Mouse (Mus musculus): ENCODE results near the gene Map3k5. TPM values are rescaled to one million over a fixed set of nuclear protein-coding genes. Genes with fewer than 3 reads are reported as not detected.

Map3k5 gene
- total RNA-seq, 2 experiments from 2014 or later = 27.1 to 31.5 TPM

DNA sequence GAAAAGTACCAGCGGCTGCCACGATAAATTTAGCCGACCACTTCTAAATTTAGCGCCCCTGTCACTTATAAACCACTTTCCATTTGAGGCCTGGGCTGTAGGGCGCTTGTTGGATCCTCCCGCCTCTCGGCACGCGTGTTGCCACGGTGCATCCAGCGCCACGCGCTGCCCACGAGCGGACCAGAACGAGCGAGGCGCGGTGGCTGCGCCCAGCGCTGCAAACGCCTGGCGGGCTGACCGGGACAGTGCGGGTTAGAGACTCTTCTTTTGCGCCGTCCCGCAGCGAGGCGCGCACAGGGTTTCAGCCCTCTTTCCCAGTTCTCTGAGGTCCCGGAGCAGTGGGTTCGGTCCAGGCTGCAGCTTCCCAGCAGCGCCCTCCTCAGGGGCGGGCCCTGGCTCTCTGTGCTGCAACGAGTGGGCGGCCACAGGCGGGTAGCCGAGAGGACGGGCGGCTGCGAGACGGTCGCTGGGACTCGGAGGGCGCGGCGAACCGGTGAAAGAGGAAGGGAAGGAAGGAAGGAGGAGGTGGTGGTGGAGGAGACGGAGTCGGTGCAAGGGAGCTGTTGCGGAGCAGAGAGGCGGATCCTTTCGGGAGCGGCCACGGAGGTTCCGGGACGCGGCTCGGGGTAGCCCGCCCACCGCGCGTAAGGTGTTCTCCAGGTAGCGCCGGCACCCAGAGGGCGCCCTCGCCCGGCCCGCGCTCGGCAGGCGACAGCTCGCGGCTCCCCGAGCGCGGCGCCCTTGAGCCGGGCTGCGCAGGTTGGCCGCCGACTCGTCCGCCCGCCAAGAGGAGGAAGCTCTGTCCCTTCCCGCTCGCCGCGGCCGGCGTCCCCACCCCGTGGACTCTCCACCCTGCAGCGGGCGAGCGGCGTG, 525 bp upstream of the Map3k5 start:
- peak; percentile 87 to 89 for DNase-seq
- intact Hi-C loops (cut with DNase I) = loop anchor here (1.0 to 2.0 kb wide), 3 partner anchors 25 to 191 kb away; no protein-coding TSS in a partner anchor

DNA sequence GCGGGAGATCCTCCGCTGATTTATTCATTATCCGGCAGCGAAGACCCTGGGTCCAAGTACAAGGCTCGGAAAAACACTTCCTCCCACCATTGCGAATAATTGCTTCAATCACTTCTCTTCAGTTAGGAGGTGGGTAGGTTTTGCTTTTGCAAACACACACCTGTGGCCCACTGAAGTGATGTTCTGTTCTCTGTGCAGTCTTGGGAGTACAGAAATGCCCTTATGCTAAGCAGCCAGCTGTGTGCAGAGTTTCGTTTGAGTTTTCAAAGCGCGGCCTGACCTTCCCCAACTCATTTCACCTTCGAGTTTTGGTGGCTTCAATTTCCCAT, 987 bp downstream of the Map3k5 start:
- no peak for DNase-seq
- intact Hi-C loops (cut with DNase I) = loop anchor here (2.0 kb wide), 1 partner anchor 190 kb away; no protein-coding TSS in a partner anchor

DNA sequence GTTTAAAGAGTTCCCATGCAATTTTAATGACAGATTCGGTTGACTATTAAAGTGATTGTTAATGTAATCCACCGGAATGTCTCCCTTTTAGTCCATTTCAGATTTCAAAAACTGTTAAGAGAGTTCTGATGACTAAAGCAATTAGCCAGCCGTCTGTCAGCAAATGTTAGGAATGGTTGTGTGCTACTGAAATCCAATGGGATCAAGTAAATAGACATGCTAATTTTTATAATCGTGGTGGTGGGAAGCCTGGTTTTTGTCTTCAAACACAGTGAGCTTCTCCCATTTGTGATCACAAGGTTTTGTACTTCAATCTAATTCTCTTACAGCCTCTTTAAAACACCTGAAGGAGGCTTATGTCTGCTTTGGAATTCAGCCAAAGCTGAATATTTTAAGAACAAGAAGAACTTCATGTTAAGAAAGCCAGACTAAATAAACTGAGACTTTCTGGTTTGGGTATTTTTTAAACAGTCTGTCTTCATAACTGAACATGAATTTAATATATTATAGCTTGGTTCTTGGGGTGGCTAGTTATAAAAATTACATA, 1.6 kb downstream of the Map3k5 start:
- intact Hi-C loops (cut with DNase I) = loop anchor here (2.0 kb wide), 1 partner anchor 189 kb away; no protein-coding TSS in a partner anchor
- DNase-seq = no peak

DNA sequence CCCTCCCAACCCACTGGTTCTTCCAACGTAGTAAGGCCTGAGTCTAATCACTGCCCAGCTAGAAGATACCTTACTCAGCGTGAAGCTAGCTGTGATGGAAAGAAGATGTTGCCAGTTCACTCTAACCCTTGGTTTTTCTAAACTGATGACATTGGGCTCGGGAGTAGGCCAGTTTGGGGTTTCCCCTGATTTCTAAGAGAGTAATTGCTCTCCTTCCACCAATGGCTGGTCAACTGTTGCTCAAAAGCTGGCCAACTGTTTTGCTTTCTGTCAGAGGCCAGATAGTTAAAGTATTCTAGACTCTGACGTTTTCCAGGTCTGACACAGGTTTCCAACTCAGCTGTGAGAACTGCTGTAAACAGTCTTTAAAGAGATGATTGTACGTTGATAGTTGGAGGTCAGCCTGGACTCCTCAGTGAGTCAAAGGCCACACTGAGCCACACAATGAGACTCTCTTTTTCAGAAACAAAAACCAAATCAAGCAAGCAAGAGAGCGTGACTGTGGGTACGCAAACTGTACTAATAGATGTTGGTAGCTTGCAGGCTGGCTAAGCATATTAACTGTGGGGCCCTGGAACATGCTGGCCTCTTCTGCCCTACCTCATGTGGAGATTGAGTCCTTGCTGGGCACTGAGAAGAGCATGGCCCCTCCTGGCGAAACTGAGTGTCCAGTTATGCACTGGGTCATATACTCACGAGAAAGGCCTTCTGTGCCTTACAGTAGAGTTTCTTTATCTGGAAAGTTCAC, 2.9 kb downstream of the Map3k5 start:
- DNase-seq = no peak
- intact Hi-C loops (cut with DNase I) = no loop called here

DNA sequence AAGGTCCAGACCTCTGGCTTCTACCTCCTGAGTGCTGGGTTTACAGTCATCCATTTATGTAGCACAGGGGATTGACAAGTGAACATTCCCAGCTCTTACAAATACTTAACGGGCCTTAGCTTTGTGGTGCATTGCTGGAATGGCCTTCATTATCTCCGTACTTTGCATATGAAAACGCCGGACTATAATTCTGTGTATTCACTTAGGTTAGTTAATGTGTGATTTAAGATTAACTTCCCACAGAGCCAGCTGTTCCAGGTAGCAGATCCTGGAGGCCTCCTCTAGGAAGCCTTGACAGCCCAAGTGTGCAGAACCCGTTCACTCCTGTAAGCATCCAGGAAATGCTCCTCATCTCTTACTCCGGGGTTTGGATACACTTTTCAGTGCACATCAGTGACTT, 4.5 kb downstream of the Map3k5 start:
- no peak for DNase-seq
- intact Hi-C loops (cut with DNase I) = no loop called here

DNA sequence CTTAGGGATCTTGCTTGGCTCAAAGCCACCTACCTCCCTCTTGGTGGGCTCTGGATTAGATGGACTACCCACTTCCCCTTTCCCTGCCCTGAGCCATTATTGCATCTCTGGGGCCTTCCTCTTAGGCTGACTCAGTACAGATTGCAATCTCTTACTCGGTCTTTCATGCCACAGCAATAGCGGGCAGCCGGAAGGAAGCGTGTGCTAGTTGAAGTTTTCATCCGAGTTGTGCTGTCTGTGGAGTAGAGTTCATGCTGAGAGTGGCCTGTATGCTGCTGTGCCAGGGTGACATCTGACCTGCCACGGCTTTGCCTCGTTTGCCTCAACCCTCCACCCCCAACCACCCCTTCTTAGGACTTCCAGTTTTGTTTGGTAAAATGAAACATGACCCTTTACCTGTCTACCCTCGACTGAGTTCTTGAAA, 5.0 kb downstream of the Map3k5 start:
- intact Hi-C loops (cut with DNase I) = no loop called here
- DNase-seq = no peak

DNA sequence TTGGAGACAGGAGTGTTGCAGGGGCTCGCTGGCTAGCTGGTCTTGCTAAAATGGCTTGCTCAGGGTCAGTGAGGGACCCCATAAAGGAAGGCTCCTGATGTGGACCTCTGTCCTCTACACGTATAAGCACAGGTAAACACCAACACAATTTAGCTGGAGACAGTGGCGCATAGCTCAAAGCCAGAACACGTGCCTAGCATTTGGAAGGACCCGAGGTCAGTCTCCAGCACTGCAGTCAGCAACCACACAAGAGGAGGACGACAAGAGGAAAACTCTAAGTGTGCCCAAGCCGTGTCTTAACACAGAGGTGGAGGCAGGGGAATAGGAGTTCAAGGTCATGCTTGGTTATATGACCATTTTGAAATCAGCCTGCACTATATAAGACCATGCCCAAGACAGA, 5.9 kb downstream of the Map3k5 start:
- intact Hi-C loops (cut with DNase I) = no loop called here
- no peak for DNase-seq

DNA sequence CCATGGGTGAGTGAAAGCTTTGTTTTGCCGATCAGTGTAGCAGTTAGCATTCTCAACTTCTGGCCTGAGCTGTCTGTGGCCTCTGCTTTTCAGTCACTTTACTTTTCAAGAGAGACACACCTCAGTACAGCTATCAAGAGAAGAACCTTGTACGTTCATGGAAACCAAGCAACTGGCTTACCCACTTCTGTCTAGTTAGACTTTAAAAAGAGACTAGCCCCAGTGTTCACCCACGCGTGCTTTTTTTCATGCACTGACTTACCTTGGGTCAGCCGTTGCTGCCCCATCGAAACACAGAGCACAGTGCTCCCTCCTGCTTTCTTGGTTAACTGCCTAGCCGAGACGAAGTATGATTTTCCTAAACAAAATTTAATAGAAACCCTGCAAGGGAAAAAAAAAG, 6.4 kb downstream of the Map3k5 start:
- DNase-seq = no peak
- intact Hi-C loops (cut with DNase I) = no loop called here

DNA sequence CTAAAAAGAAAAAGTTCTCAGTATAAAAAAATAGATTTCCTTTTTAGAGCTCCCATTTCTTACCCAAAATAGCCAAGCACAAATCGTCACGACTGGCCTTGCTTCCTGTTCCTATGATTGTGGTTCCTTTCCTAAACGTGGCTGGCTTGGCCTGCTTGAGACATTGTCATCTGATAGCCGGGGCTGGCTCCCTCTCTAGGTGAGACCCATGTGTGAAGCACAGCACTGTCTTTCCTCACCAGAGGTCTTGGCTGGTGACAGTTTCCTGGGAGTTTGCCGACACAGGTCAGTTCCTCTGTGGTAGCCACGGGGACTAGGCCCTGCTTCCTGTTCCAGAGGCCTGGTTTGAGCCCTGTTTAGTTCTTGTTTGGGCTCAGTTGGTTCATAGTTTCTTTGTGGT, 6.8 kb downstream of the Map3k5 start:
- peak; percentile 82 to 86 for DNase-seq
- intact Hi-C loops (cut with DNase I) = no loop called here

DNA sequence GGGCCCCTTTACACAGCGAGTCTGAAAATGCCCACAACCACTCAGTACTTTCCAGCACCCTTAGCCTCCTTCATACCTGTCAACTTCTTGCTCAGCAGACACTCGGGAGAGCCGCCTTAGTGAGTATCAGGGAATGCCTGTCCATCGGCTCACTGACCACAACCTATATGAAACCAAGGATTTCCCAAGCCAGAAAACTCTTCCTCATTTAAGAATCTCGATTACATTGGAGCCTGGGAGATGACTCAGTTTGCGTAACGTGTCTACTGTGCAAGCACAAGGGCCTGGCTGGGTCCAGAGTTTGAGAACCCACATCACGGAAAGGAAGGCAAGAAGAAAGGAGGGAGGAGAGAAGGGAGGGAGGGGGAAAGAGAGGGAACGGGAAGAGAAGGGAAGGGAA, 7.6 kb downstream of the Map3k5 start:
- DNase-seq = no peak
- intact Hi-C loops (cut with DNase I) = no loop called here

DNA sequence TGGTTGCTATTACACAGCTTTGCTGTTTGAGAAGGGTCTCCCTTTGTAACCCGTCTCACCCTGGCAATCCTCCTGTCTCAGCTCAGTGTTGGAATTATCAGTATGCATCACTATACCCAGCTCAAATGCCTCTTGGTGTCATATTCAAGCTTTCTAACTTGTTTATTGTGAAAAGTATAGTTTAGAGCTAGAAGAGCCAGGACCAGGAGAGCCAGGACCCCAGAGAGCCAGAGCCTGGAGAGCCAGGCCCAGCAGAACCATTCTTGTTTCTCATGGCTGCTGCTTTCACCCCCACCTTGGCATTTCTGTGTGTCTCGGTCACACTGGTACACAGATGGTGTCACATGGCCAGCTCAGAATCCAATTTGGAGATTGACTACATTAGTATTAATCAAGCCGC, 8.3 kb downstream of the Map3k5 start:
- intact Hi-C loops (cut with DNase I) = no loop called here
- no peak for DNase-seq

DNA sequence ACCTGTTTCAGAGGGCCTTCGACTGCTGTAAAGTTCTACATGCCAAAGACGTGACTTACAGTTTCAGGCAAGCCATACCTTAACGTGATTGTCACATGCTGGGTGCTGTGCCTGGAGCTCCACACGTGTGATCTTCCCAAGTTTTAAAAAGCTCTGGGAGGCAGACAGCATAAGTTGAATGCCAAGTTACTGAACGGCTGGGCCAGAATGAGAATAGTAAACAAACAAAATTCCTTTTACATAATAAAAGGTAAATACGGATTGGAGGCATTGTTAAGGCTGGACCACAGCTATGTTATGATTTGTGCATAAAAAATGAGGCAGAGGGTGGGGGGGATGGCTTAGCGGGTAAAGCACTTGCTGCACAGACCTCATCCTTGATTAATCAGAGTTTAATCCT, 11.4 kb downstream of the Map3k5 start:
- no peak for DNase-seq
- intact Hi-C loops (cut with DNase I) = no loop called here

DNA sequence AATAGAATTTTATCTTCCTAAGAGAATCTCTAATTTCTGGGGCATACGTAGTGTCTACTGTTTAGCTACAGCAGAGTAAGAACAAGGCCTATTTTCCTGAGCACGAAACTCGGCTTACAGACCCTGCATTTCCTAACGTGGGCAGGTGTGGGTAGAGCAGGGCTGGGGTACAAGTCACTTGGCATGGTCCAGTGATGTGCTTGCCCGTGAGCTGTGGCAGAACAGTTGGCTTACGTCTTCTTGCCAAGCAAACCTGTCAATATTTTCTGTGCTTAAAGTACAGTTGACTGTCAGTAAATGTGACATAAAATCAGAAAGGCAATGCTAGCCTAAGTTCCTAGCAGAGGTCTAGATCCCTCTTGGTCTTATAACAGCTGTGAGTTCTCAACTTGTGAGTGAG, 12.4 kb downstream of the Map3k5 start:
- intact Hi-C loops (cut with DNase I) = no loop called here

DNA sequence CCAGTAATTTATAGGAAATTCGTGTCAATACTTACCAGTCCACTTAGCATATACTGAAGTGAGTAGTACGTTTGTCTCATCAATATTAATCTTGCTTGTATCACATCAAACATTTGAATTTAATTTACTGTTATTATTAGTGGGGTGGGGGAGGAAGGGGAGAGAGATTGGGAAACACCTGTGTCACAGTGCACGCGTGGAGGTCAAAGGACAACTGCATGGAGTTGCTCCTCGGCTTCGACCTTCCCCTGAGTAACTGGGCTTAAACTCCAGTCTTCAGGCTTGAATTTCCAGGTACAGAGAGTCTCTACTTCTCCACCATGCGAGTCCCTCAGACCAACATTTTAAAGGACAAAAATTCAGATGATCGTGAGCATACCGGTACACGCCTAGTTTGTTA, 13.2 kb downstream of the Map3k5 start:
- no peak for DNase-seq
- intact Hi-C loops (cut with DNase I) = no loop called here

More for the DNA sequence above, 12.4 kb downstream of the Map3k5 start:
- no peak for DNase-seq

DNA sequence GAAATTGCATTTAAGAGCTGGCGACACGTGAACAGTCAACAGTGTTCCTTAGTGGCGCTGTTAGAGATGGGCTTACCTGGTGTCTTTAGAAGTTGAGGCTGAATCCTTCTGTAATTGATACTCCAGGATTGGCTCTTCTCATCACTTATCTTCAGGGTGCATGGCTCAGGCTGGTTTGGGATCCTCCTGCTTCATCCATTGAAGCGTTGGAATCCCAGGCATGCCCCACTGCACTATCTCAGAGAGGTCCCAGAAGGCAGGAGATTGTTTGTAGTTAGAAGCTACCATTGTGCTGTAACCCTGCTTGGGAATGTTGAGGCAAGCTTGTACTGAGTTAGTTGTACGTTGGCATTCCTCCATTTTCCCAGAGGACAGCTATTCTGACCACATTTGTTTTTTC, 13.6 kb downstream of the Map3k5 start:
- no peak for DNase-seq
- intact Hi-C loops (cut with DNase I) = no loop called here

DNA sequence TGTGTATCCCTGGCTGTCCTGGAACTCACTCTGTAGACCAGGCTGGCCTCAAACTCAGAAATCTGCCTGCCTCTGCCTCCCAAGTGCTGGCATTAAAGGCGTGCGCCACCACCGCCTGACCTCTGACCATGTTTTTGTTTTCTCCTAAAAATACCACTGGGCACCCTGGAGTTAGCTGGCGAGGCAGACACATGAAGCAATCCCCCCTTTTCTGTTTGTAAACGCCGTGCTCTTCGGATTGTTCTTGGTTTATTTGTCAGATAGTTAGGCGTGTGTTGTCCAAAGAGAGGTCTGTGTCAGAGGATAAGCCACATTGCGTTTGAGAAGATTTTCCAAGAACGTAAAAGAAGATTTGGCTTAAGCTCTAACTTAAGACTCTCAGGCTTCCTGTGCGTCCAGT, 14.1 kb downstream of the Map3k5 start:
- intact Hi-C loops (cut with DNase I) = no loop called here
- no peak for DNase-seq

DNA sequence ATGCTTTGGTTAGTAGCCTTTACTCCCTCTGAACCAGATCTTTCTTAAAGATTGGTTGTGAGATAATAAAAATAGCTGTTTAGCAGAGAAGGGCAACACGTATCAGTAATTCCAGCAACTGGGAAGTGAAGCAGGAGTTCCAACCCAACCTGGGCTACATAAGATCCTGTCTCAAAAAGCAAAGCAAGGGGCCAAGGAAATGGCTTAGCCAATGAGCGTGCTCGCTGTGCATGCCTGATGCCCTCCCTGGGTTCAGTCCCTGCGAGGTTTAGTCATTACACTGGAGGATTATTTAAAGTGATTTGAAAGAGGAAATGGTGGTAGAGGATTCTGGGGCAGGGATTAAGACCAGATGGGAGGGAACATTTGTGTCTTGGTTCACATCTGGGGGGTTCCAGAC, 14.8 kb downstream of the Map3k5 start:
- intact Hi-C loops (cut with DNase I) = no loop called here

DNA sequence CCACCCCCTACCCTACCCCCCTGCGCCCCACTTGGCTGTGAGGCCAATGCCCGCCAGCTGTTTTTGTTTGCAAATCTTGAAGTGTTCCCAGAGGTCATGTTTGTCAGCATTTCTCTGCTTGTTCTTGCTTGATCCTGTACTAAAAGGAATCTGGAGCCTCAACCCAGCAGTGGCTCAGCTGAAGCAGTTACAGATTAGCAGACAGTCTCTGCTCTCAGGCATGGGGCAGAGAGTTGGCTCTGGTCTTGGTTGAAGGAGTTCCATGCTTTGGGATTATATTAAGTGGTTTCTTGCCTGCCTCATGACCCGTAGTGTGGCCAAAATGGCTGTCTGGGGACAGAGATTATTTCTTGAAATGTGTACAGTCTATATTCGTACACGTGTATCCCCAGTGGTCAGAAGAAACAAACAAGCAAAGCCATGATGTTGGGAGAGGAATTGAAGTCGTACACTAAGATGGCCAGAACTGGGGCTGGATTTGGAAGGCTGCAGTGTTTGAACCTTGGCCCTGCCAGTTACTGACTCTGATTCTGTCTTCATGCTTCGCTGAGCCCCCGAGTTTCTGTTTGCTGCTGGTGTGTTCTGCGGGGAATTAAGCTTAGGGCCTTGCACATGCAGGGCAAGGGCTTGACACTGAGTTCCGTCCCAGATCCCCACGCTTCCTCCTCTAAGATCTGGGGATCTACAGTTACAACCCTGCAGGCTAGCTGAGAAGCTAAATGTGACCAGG, 18.9 kb downstream of the Map3k5 start:
- no peak for DNase-seq
- intact Hi-C loops (cut with DNase I) = no loop called here

More for the DNA sequence above, 14.8 kb downstream of the Map3k5 start:
- DNase-seq = no peak

DNA sequence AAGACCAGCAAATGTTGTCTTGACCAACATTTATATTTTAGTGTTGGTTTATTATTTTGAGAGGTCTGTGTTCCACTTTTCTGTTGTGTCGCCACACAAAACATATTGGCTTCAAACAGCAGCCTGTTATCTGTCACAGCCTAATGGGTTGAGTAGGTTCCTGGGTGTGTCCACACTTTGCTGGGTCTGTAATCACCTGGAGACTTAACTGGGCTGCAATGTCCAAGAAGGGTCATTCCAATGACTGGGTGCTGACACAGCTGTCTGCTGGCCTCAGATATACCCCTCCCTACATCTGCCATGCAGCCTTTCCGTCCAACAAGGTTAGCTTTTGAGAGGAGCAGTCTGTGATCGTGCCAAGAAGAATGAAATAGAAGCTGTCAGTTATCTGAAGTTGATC, 20.3 kb downstream of the Map3k5 start:
- DNase-seq = no peak
- intact Hi-C loops (cut with DNase I) = no loop called here

DNA sequence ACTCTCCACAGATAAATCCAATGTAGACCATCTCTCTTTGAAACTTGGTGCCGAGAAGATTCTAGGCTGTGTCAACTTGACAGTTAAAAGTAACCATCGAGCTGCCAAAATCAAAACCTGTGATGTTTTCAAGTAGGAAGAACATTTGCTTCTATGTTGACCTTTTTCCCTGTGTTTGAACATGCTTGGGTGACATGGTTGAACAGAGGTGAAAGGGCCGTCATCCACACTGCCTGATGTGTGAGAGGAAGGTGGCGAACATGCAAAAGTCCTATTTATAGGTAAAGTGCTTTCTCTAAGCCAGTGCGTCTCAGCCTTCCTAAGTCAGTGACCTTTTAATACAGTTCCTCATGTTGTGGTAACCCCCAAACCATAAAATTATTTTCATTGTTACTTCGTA, 21.5 kb downstream of the Map3k5 start:
- no peak for DNase-seq
- intact Hi-C loops (cut with DNase I) = no loop called here

DNA sequence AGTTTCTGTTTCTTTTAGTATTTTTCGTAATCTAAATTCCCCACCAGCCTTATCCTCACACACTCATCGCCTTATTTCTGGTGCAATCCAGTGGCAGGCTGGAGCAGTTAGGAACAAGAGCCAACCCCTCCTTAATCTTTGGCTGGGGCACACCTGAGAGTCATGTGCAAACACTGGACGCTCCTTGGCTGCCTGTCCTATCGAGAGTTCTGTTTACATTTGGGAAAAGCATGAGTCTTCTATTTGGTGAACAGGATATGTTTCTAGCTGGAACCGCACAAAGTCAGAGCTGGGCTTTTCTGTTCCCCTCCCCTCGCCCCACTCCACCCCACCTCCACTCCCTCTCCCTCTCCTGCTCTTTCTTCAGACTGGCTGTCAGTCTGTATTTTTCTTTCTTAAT, 22.5 kb downstream of the Map3k5 start:
- intact Hi-C loops (cut with DNase I) = no loop called here
- DNase-seq = peak in 1 of 2 experiments; percentile 45

Measured in heart, postnatal 10 days (tissue).